Mouse (Mus musculus) forebrain, embryonic 15.5 days (tissue): ENCODE measurements around the gene Gm11563. TPM values are rescaled to one million over a fixed set of nuclear protein-coding genes. Genes with fewer than 3 reads are reported as not detected.
"Not testable (repeated sequence)": the region's sequence is repeated elsewhere in the genome, so short reads cannot be mapped to it uniquely, and the experiment has no call there.

Experiments
- ATAC-seq: fragments of 200-750 bp; cut with Nextera tagmentation; replicated peaks from 2 replicates; pipeline ENCODE4 v1.8.0; 2017; ENCODE audit warnings: mild to moderate bottlenecking, moderate TSS enrichment, moderate library complexity
- H3K27ac ChIP-seq: fragments of 300-500 bp; sonication (generic); replicated peaks from 2 replicates; pipeline ENCODE4 v1.5.1; 2015; ENCODE audit warnings: mild to moderate bottlenecking, inconsistent platforms
- H3K27me3 ChIP-seq: fragments of 300-500 bp; sonication (generic); 2 replicates; pipeline ENCODE4 v1.6.1; 2015; ENCODE audit warnings: inconsistent platforms
- H3K36me3 ChIP-seq: fragments of 300-500 bp; sonication (generic); 2 replicates; pipeline ENCODE4 v1.6.1; 2015; ENCODE audit warnings: mild to moderate bottlenecking, inconsistent platforms
- H3K4me1 ChIP-seq: fragments of 300-500 bp; sonication (generic); 2 replicates; pipeline ENCODE4 v1.6.1; 2015; ENCODE audit warnings: inconsistent platforms
- H3K4me2 ChIP-seq: fragments of 300-500 bp; sonication (generic); replicated peaks from 2 replicates; pipeline ENCODE4 v1.6.1; 2015; ENCODE audit warnings: mild to moderate bottlenecking, inconsistent platforms
- H3K4me3 ChIP-seq: fragments of 300-500 bp; sonication (generic); 2 replicates; pipeline ENCODE4 v1.5.1; 2015; ENCODE audit warnings: mild to moderate bottlenecking, inconsistent platforms
- H3K9ac ChIP-seq: fragments of 300-500 bp; sonication (generic); replicated peaks from 2 replicates; pipeline ENCODE4 v1.6.1; 2015; ENCODE audit warnings: mild to moderate bottlenecking, inconsistent platforms
- H3K9me3 ChIP-seq: fragments of 300-500 bp; sonication (generic); 2 replicates; pipeline ENCODE4 v1.6.1; 2016; ENCODE audit warnings: inconsistent platforms
- WGBS: fragments of 180-500 bp; shearing (Covaris S2); methylation state at CpG from one replicate; pipeline ENCODE4 v1.1.7; 2015; ENCODE audit warnings: mixed read lengths; 5-methylcytosine and 5-hydroxymethylcytosine counted together
- polyA plus RNA-seq: library from polyadenylated mRNA; unstranded; fragments of >200 nt; fragmentation: Nextera tagmentation; extraction: Ambion mirVana; gene quantifications from 2 replicates; pipeline ENCODE4 v1.2.1, GENCODE M21; 2015

The Gm11563 gene
- not detected in 2 replicates for polyA plus RNA-seq

DNA sequence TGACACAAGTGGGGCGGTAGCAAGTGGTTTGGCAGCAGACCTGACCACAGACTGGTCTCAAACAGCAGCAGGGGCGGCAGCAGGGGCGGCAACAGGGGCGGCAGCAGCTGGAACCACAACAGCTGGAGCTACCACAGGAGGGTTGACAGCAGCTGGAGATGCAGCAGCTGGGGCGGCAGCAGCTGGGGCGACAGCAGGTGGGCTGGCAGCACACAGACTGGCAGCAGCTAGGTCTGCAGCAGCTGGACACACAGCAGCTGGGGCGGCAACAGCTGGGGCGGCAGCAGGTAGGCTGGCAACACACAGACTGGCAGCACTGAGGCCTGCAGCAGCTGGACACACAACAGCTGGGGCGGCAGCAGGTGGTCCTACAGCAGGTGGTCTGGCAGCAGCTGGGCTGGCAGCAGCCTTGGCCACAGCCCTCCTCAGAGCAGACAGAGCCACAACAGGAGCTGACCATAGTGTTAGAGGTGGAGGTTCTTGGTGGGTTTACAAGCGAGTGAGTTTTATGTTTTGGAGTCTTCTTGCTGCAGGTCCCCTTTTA, at the start of gene Gm11563:
Gm11563 (minus strand) TSS at position 494 of the 544 bp plus-strand sequence.
- WGBS: 67% methylated on average over 10 of the region's 10 CpGs
- H3K4me1 ChIP-seq, H3K9me3 ChIP-seq, H3K9ac ChIP-seq, H3K27ac ChIP-seq, H3K4me2 ChIP-seq, H3K36me3 ChIP-seq, H3K27me3 ChIP-seq, ATAC-seq, H3K4me3 ChIP-seq: not testable (repeated sequence)

DNA sequence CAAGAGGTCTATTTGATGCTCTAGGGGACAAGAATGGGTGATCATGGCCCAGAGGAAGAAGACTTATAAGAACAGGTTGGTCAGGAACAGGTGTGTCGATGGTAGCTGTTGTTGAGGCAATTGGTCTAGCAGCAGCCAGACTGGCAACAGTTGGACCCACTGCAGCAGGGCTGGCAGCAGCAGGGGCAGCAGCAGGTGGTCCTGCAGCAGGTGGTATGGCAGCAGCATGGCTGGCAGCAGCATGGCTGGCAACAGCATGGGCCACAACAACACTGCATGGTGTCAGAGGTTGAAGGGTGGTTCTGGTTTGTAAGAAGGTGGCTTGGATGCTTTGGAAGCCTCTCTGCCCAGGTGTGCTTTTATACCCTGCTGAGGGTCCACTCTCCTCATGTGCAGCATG, 31.7 kb upstream of the Gm11563 start, which contains the start of gene Gm14190:
Gm14190 (minus strand) TSS at position 278 of the 400 bp plus-strand sequence.
- no peaks in the 10 kb centered on the region for H3K4me1 ChIP-seq
- H3K9me3 ChIP-seq: no peaks in the 10 kb centered on the region
- H3K4me2 ChIP-seq: no peak within 1 kb of the TSS
- ATAC-seq: no peak
- no peaks in the 10 kb centered on the region for H3K27me3 ChIP-seq
- no peaks in the 10 kb centered on the region for H3K36me3 ChIP-seq
- no peak within 1 kb of the TSS for H3K9ac ChIP-seq
- 85% methylated on average over 1 of the region's 1 CpGs for WGBS
- no peak within 1 kb of the TSS for H3K4me3 ChIP-seq
- H3K27ac ChIP-seq: no peak within 1 kb of the TSS

DNA sequence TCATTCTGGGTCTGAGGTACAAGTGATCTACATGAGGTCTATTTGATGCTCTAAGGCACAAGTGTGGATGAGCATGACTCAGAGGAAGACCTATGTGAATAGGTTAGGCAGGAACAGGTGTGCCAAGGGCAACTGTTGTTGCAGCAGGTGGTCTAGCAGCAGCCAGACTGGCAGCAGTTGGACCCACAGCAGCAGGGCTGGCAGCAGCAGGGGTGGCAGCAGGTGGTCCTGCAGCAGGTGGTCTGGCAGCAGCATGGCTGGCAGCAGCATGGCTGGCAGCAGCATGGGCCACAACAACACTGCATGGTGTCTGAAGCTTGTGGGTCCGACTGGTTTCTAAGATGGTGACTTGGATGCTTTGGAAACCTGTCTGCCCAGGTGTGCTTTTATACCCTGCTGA, 26.5 kb upstream of the Gm11563 start:
- H3K9me3 ChIP-seq, H3K4me1 ChIP-seq, H3K4me3 ChIP-seq, H3K9ac ChIP-seq, H3K36me3 ChIP-seq, H3K27ac ChIP-seq, H3K27me3 ChIP-seq, ATAC-seq, H3K4me2 ChIP-seq: not testable (repeated sequence)
- WGBS: 75% methylated on average over 1 of the region's 1 CpGs

DNA sequence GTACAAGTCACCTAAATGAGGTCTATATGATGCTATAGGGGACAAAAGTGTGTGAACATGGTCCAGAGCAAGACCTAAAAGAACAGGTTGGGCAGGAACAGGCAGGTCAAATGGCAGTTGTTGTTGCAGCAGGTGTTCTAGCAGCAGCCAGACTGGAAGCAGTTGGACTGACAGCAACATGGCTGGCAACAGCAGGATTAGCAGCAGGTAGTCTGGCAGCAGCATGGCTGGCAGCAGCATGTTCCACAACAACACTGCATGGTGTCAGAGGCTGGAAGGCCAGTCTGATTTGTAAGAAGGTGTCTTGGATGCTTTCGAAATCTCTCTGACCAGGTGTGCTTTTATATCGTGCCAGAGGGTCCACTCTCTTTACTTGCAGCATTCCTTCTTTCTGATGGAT, 24.7 kb upstream of the Gm11563 start:
- no peak overlapping the region for H3K27ac ChIP-seq
- ATAC-seq: no peak
- H3K4me2 ChIP-seq: no peak overlapping the region
- no peaks in the 10 kb centered on the region for H3K4me1 ChIP-seq
- WGBS: 82% methylated on average over 2 of the region's 2 CpGs
- H3K4me3 ChIP-seq: no peak overlapping the region
- H3K36me3 ChIP-seq: no peaks in the 10 kb centered on the region
- no peak overlapping the region for H3K9ac ChIP-seq
- H3K9me3 ChIP-seq: no peaks in the 10 kb centered on the region
- no peaks in the 10 kb centered on the region for H3K27me3 ChIP-seq

- H3K4me3 ChIP-seq: no peak within 1 kb of the TSS
- no peaks in the 10 kb centered on the region for H3K27me3 ChIP-seq
- no peaks in the 10 kb centered on the region for H3K9me3 ChIP-seq
- ATAC-seq: no peak
- H3K9ac ChIP-seq: no peak within 1 kb of the TSS
- no peak within 1 kb of the TSS for H3K27ac ChIP-seq
- H3K36me3 ChIP-seq: no peaks in the 10 kb centered on the region
- H3K4me2 ChIP-seq: no peak within 1 kb of the TSS
- H3K4me1 ChIP-seq: no peaks in the 10 kb centered on the region
Measured at GRCm38 (mm10) chr11:99665860-99666259, 7.1 kb upstream of the Gm11563 start, which contains the start of gene Krtap4-6. Gene Krtap4-6 (minus strand): TSS chr11:99665960.

- Histone ChIP-seq H3K4me1 (no peaks in the 10 kb centered on the region), H3K9me3 (no peaks in the 10 kb centered on the region), H3K36me3 (no peaks in the 10 kb centered on the region), H3K4me3 (no peak overlapping the region), H3K4me2 (no peak overlapping the region), H3K9ac (no peak overlapping the region), H3K27me3 (no peaks in the 10 kb centered on the region), H3K27ac (no peak overlapping the region)
- WGBS: 87% methylated on average over 10 of the region's 10 CpGs
- no peak for ATAC-seq
Measured at GRCm38 (mm10) chr11:99662802-99663201, 4.0 kb upstream of the Gm11563 start.

DNA sequence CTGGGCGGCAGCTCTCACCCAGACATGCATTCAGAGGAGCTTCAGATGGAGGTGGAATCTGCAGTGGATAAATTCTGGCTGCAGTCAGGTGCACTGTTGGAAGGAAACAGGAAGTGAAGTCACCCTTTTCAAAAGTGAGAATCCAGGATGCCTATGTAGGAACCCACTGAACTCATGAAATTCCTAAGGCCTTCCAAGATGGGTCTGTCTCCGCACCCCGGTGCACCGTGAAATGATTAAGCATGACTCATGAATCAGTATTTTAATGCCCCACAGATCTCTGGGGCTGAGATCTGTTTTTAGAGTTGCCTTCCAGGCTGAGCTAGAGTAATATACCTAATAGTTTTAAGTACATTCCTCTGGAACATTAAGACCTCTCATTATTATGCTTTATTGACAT, 496 bp upstream of the Gm11563 start:
- ATAC-seq: no peak
- Histone ChIP-seq H3K36me3 (no peaks in the 10 kb centered on the region), H3K4me3 (no peak overlapping the region), H3K4me2 (no peak overlapping the region), H3K4me1 (no peaks in the 10 kb centered on the region), H3K9ac (no peak overlapping the region), H3K27ac (no peak overlapping the region), H3K9me3 (no peaks in the 10 kb centered on the region), H3K27me3 (no peaks in the 10 kb centered on the region)
- WGBS: 92% methylated on average over 4 of the region's 4 CpGs

DNA sequence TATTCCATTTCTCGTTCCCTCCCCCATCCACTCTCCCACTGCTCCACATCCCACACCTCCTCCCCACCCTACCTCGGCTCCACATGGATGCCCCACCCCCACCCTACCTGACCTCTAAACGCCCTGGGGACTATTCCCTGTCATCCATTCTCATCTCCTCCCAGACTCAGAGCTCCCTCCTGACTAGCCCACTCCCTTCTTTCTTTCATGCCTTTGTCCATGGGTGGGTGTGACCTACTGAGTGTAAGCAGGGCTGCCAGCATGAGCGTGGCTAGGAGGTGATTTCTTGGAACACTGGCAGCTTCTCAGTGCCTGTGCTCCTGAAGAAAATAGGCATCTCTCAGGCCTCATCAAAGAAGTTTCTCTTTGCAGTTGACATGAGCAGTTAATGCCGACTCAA, 1.7 kb downstream of the Gm11563 start:
- Histone ChIP-seq H3K9me3 (no peaks in the 10 kb centered on the region), H3K27ac (no peak overlapping the region), H3K4me1 (no peaks in the 10 kb centered on the region), H3K4me2 (no peak overlapping the region), H3K36me3 (no peaks in the 10 kb centered on the region), H3K4me3 (no peak overlapping the region), H3K9ac (no peak overlapping the region), H3K27me3 (no peaks in the 10 kb centered on the region)
- no peak for ATAC-seq
- WGBS: 49% methylated on average over 5 of the region's 5 CpGs

DNA sequence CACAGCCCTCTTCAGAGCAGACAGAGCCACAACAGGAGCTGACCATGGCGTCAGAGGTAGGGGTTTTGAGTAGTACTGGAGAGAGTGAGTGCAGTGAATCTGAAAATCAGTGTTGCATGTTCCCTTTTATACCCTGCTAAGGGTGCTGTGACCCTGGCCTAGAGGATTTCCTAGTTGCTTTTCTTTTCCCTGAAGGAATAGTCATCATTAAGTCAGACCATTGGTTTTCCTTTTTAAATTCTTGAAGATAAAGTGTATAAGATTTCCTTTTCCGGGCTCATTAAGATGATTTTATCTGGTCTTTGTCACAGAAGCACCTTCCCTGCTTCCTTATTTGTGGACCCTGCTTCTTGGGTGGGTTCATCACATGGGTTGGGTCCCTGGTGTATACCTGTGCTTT, 8.6 kb downstream of the Gm11563 start, which contains the start of gene Gm11555:
Gm11555 (minus strand) TSS at position 101 of the 400 bp plus-strand sequence.
- Histone ChIP-seq H3K9me3 (no peaks in the 10 kb centered on the region), H3K27ac (no peak within 1 kb of the TSS), H3K9ac (no peak within 1 kb of the TSS), H3K4me1 (no peaks in the 10 kb centered on the region), H3K27me3 (no peaks in the 10 kb centered on the region), H3K4me2 (no peak within 1 kb of the TSS), H3K36me3 (no peaks in the 10 kb centered on the region), H3K4me3 (no peak within 1 kb of the TSS)
- 87% methylated on average over 2 of the region's 2 CpGs for WGBS
- no peak for ATAC-seq

DNA sequence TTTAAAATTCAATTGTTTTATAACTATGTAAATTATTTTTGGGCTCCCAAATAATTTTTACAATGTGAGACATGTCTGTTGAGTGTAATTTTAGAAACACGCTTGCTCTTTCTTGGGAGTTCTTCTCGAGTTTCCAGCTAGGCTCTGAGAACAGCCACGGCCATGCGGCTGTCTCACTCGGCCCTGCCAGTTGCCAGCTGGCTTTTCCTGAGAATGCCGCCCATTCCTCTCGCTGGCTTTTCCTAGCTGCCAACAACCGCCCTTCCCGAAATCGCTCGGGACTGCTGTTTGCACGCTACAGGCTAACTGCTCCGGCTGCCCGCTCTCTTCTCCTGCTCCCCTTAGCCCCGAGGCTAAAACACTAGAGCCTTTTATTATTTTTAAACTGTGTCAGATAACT, 12.3 kb downstream of the Gm11563 start:
- H3K27me3 ChIP-seq: no peaks in the 10 kb centered on the region
- no peaks in the 10 kb centered on the region for H3K36me3 ChIP-seq
- no peak overlapping the region for H3K27ac ChIP-seq
- 84% methylated on average over 15 of the region's 15 CpGs for WGBS
- H3K4me3 ChIP-seq: no peak overlapping the region
- no peak overlapping the region for H3K4me2 ChIP-seq
- no peak for ATAC-seq
- no peaks in the 10 kb centered on the region for H3K4me1 ChIP-seq
- H3K9ac ChIP-seq: no peak overlapping the region
- H3K9me3 ChIP-seq: no peaks in the 10 kb centered on the region

- no peak for ATAC-seq
- Histone ChIP-seq H3K9ac (no peak overlapping the region), H3K27me3 (no peaks in the 10 kb centered on the region), H3K27ac (no peak overlapping the region), H3K9me3 (no peaks in the 10 kb centered on the region), H3K4me2 (no peak overlapping the region), H3K4me1 (no peaks in the 10 kb centered on the region), H3K36me3 (no peaks in the 10 kb centered on the region), H3K4me3 (no peak overlapping the region)
- 44% methylated on average over 3 of the region's 3 CpGs for WGBS
Measured at GRCm38 (mm10) chr11:99644351-99644750, 14.4 kb downstream of the Gm11563 start.

DNA sequence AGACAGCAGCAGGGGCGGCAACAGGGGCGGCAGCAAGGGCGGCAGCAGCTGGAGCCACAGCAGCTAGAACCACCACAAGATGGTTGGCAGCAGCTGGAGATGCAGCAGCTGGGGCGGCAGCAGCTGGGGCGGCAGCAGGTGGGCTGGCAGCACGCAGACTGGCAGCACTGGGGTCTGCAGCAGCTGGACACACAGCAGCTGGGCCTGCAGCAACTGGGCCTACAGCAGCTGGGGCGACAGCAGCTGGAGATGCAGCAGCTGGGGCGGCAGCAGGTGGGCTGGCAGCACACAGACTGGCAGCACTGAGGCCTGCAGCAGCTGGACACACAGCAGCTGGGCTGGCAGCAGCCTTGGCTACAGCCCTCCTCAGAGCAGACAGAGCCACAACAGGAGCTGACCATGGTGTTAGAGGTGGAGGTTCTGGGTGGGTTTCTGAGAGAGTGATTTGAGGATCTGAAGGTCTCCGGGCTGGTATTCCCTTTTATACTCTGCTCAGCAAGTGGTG, 15.1 kb downstream of the Gm11563 start, which contains the start of gene Krtap4-7:
Krtap4-7 (minus strand) TSS at position 455 of the 505 bp plus-strand sequence.
- not testable (repeated sequence) for H3K4me3 ChIP-seq, H3K4me1 ChIP-seq, H3K27ac ChIP-seq, H3K36me3 ChIP-seq, H3K9me3 ChIP-seq, H3K4me2 ChIP-seq, H3K9ac ChIP-seq, ATAC-seq, H3K27me3 ChIP-seq
- WGBS: 85% methylated on average over 9 of the region's 9 CpGs

DNA sequence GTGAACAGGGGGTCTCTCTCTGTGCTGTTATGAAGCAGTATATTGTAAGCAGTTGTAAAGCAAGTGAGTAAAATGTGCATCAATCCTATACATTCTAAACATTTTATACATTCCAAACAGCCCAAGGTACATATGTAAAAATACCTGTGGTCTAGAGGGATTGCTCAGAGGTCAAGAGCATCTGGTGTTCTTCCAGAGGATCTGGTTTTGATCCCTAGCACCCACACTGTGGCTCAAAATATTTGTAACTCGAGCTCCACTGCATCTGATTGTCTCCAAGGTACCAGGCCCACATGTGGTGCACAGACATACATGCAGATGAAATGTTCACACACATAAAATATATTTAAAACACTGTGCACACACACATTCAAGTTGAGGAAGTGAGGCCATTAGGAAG, 17.8 kb downstream of the Gm11563 start:
- Histone ChIP-seq H3K9ac (no peak overlapping the region), H3K4me1 (no peaks in the 10 kb centered on the region), H3K36me3 (no peaks in the 10 kb centered on the region), H3K27ac (no peak overlapping the region), H3K4me2 (no peak overlapping the region), H3K4me3 (no peak overlapping the region), H3K27me3 (no peaks in the 10 kb centered on the region), H3K9me3 (no peaks in the 10 kb centered on the region)
- no peak for ATAC-seq
- WGBS: 42% methylated on average over 1 of the region's 1 CpGs
